Mouse (Mus musculus) lung, postnatal 0 days (tissue): ENCODE results near the gene Fnip2.

Experiments
- CTCF ChIP-seq: IDR thresholded peaks from 2 replicates; pipeline ENCODE4 v1.5.1; 2016; ENCODE audit warnings: antibody characterized with exemption, mild to moderate bottlenecking
- EP300 ChIP-seq: IDR thresholded peaks from 2 replicates; pipeline ENCODE4 v1.6.1; 2016; ENCODE audit warnings: antibody characterized with exemption, mild to moderate bottlenecking, control low read depth

DNA sequence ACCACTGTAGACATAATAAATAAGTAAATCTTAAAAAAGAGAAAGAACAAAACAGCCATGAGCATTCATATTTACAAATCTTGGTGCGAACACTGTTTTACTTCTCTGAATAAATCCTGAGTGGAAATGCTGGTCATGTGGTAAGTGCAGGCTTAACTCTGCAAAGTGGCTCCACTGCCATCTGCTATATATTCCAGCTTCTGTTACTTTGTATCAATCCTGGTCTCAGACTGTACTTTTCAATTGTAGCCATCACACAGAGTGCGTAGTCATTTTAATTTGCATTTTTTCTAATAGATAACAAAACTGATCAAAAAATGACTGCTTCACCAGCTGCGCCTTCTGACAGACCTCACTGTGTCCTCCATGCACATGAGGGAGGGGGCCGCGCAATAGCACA lies 98.2 kb downstream of the Fnip2 start:
- no peak for TF ChIP-seq CTCF
- TF ChIP-seq EP300, result no peak
